Mouse (Mus musculus) CH12.LX (cell line): ENCODE measurements at regions not wholly inside any gene's neighbourhood (a gene's known extent, or its start where the extent isn't known, plus 50 kb on each side); places are given as distances from the start of the nearest gene placed in this dataset.

Experiments used
- DNase-seq: peaks from one replicate; pipeline ENCODE4 v3.0.0-alpha.2; 2013; ENCODE audit errors: extremely low read depth
- H3K27ac ChIP-seq: 2 replicates; pipeline ENCODE4 v1.5.1; 2012; ENCODE audit warnings: low read depth, mild to moderate bottlenecking, control low read depth, moderate library complexity; ENCODE audit not compliant: insufficient read depth
- H3K27me3 ChIP-seq: replicated peaks from 2 replicates; pipeline ENCODE3; 2012; ENCODE audit warnings: inconsistent platforms
- H3K36me3 ChIP-seq, 2 experiments: replicated peaks in 1 of 2; 2 replicates each; pipeline versions ENCODE3 to v1.6.1; 2012; ENCODE audit warnings: inconsistent platforms in 1 of 2, low read length in 1 of 2, mild to moderate bottlenecking in 1 of 2, mixed read lengths in 1 of 2, moderate library complexity in 1 of 2; ENCODE audit not compliant: control insufficient read depth in 1 of 2, insufficient read depth in 1 of 2
- H3K4me1 ChIP-seq, 2 experiments: 2 replicates each; pipeline ENCODE4 v1.6.1; 2012; ENCODE audit warnings: inconsistent platforms in 1 of 2, moderate library complexity in 1 of 2; ENCODE audit not compliant: insufficient read depth in 2 of 2, control insufficient read depth in 1 of 2
- H3K4me2 ChIP-seq: 2 replicates; pipeline ENCODE4 v1.6.1; 2012; ENCODE audit warnings: low read depth, mild to moderate bottlenecking, control low read depth; ENCODE audit not compliant: poor library complexity, insufficient read depth, severe bottlenecking
- H3K4me3 ChIP-seq, 3 experiments: fragments of 150-350 bp in 1 of 3; sonication (generic) in 1 of 3; replicated peaks in 1 of 3; 2 replicates each; pipeline versions ENCODE3 to v1.5.1; 2011 to 2012; ENCODE audit warnings: low read depth in 2 of 3, low read length in 2 of 3, mild to moderate bottlenecking in 2 of 3, moderate library complexity in 2 of 3, control low read depth in 1 of 3, improper control_type of control experiment in 1 of 3, inconsistent platforms in 1 of 3, mixed read lengths in 1 of 3; ENCODE audit not compliant: poor library complexity in 1 of 3
- H3K79me2 ChIP-seq: replicated peaks from 2 replicates; pipeline ENCODE4 v1.6.1; 2012; ENCODE audit warnings: mild to moderate bottlenecking, moderate library complexity; ENCODE audit not compliant: control insufficient read depth, poor library complexity, insufficient read depth, severe bottlenecking; ENCODE audit errors: extremely low read depth
- H3K9ac ChIP-seq: 2 replicates; pipeline ENCODE4 v1.6.1; 2012; ENCODE audit warnings: low read depth, mild to moderate bottlenecking, control low read depth, moderate library complexity; ENCODE audit not compliant: insufficient read depth
- H3K9me3 ChIP-seq: replicated peaks from 2 replicates; pipeline ENCODE3; 2012; ENCODE audit warnings: low read length, inconsistent platforms, mixed read lengths
- BHLHE40 ChIP-seq: IDR thresholded peaks from 2 replicates; pipeline ENCODE4 v1.6.1; 2011; ENCODE audit warnings: mild to moderate bottlenecking, low read depth, low read length, improper control_type of control experiment
- CHD2 ChIP-seq: IDR thresholded peaks from 2 replicates; pipeline ENCODE4 v1.6.1; 2011; ENCODE audit warnings: low read length, improper control_type of control experiment
- CTCF ChIP-seq, 2 experiments: IDR thresholded peaks in 1 of 2; conservative IDR thresholded peaks in 1 of 2; 2 replicates each; pipeline ENCODE4 v1.5.1; 2011 to 2012; ENCODE audit warnings: low read depth in 2 of 2, low read length in 2 of 2, improper control_type of control experiment in 1 of 2, inconsistent platforms in 1 of 2, mild to moderate bottlenecking in 1 of 2, moderate library complexity in 1 of 2
- E2F4 ChIP-seq: IDR thresholded peaks from 2 replicates; pipeline ENCODE4 v1.6.1; 2011; ENCODE audit warnings: low read depth, low read length, improper control_type of control experiment; ENCODE audit not compliant: insufficient replicate concordance
- ELF1 ChIP-seq: IDR thresholded peaks from 2 replicates; pipeline ENCODE4 v1.6.1; 2014; ENCODE audit warnings: low read depth, mild to moderate bottlenecking, inconsistent platforms, low read length, improper control_type of control experiment
- ETS1 ChIP-seq: conservative IDR thresholded peaks from 2 replicates; pipeline ENCODE4 v1.6.1; 2012; ENCODE audit warnings: low read depth, mild to moderate bottlenecking, inconsistent platforms, low read length, improper control_type of control experiment, moderate library complexity
- IRF4 ChIP-seq: IDR thresholded peaks from 2 replicates; pipeline ENCODE4 v1.6.1; 2014; ENCODE audit warnings: low read depth, mild to moderate bottlenecking, inconsistent platforms, low read length, improper control_type of control experiment
- JUN ChIP-seq: IDR thresholded peaks from 2 replicates; pipeline ENCODE4 v1.6.1; 2011; ENCODE audit warnings: low read depth, mild to moderate bottlenecking, low read length, improper control_type of control experiment, moderate library complexity; ENCODE audit not compliant: insufficient read depth
- JUND ChIP-seq: conservative IDR thresholded peaks from 2 replicates; pipeline ENCODE4 v1.6.1; 2011; ENCODE audit warnings: low read depth, low read length, improper control_type of control experiment
- KAT2A ChIP-seq: IDR thresholded peaks from 2 replicates; pipeline ENCODE4 v1.6.1; 2012; ENCODE audit warnings: low read length, improper control_type of control experiment, inconsistent platforms; ENCODE audit not compliant: insufficient replicate concordance
- MAFK ChIP-seq: IDR thresholded peaks from 2 replicates; pipeline ENCODE4 v1.6.1; 2011; ENCODE audit warnings: low read length, improper control_type of control experiment; ENCODE audit not compliant: insufficient replicate concordance
- MAX ChIP-seq: IDR thresholded peaks from 2 replicates; pipeline ENCODE4 v1.6.1; 2011; ENCODE audit warnings: low read length, improper control_type of control experiment
- MAZ ChIP-seq: IDR thresholded peaks from 2 replicates; pipeline ENCODE4 v1.6.1; 2012; ENCODE audit warnings: low read depth, mild to moderate bottlenecking, inconsistent platforms, low read length, improper control_type of control experiment, moderate library complexity
- NELFE ChIP-seq: IDR thresholded peaks from 2 replicates; pipeline ENCODE4 v1.6.1; 2011; ENCODE audit warnings: low read depth, low read length, improper control_type of control experiment
- POLR2A ChIP-seq: IDR thresholded peaks from 2 replicates; pipeline ENCODE4 v1.6.1; 2011; ENCODE audit warnings: low read depth, mild to moderate bottlenecking, improper control_type of control experiment, low read length
- POLR2AphosphoS2 ChIP-seq: IDR thresholded peaks from 2 replicates; pipeline ENCODE4 v1.6.1; 2011; ENCODE audit warnings: low read depth, low read length, improper control_type of control experiment
- RAD21 ChIP-seq: IDR thresholded peaks from 2 replicates; pipeline ENCODE4 v1.6.1; 2011; ENCODE audit warnings: low read depth, mild to moderate bottlenecking, low read length, improper control_type of control experiment, moderate library complexity
- SIN3A ChIP-seq: IDR thresholded peaks from 2 replicates; pipeline ENCODE4 v1.6.1; 2012; ENCODE audit warnings: low read length, improper control_type of control experiment, inconsistent platforms
- TBP ChIP-seq: conservative IDR thresholded peaks from 2 replicates; pipeline ENCODE4 v1.6.1; 2011; ENCODE audit warnings: low read depth, low read length, improper control_type of control experiment
- UBTF ChIP-seq: IDR thresholded peaks from 2 replicates; pipeline ENCODE4 v1.6.1; 2012; ENCODE audit warnings: low read depth, mild to moderate bottlenecking, inconsistent platforms, low read length, improper control_type of control experiment, moderate library complexity
- USF1 ChIP-seq: IDR thresholded peaks from 2 replicates; pipeline ENCODE4 v1.6.1; 2014; ENCODE audit warnings: low read depth, mild to moderate bottlenecking, inconsistent platforms, low read length, improper control_type of control experiment
- USF2 ChIP-seq: conservative IDR thresholded peaks from 2 replicates; pipeline ENCODE4 v1.6.1; 2011; ENCODE audit warnings: low read depth, low read length, improper control_type of control experiment
- ZC3H11A ChIP-seq: IDR thresholded peaks from 2 replicates; pipeline ENCODE4 v1.6.1; 2012; ENCODE audit warnings: low read depth, mild to moderate bottlenecking, inconsistent platforms, low read length, improper control_type of control experiment
- ZKSCAN1 ChIP-seq: IDR thresholded peaks from 2 replicates; pipeline ENCODE4 v1.6.1; 2012; ENCODE audit warnings: low read depth, inconsistent platforms, low read length, improper control_type of control experiment, borderline replicate concordance
- ZMIZ1 ChIP-seq: IDR thresholded peaks from 2 replicates; pipeline ENCODE4 v1.6.1; 2012; ENCODE audit warnings: low read depth, mild to moderate bottlenecking, inconsistent platforms, low read length, improper control_type of control experiment
- ZNF384 ChIP-seq: IDR thresholded peaks from 2 replicates; pipeline ENCODE4 v1.6.1; 2012; ENCODE audit warnings: low read depth, low read length, improper control_type of control experiment, inconsistent platforms
- dilution Hi-C: fragments of 300-500 bp; cut with MboI; formaldehyde crosslinking; loops from 2 replicates; pipeline ENCODE4 v1.14.3; 2020; ENCODE audit warnings: low sequenced_read_pairs; ENCODE audit not compliant: extremely low pct_unique_long_range_greater_than_20kb, extremely low pct_ligation_motif_present
- in situ Hi-C: fragments of 300-500 bp; cut with MboI; formaldehyde crosslinking; loops from 3 replicates; pipeline ENCODE4 v1.14.3; 2019; ENCODE audit warnings: low sequenced_read_pairs, low pct_ligation_motif_present, low pct_unique_long_range_greater_than_20kb, mixed read lengths

DNA sequence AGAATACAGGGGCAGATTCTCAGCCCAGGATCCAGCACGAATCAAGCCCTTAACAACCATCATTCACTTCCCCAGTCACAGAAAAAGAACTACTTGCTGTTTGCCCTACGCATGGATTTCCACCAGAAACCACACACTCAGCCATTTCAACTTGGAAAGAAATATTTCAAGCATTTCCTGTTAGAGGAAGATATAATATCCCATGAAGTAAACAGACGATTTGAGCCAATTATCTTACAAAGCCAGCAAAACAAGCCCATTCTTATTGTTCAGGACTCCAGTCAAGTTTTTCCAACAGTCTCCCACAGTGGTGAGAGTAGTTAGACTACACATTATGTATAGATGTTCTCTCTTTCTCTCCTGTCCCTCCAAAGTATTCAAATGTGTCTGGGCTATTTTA lies 324.1 kb downstream of the Rnd3 start:
- Histone ChIP-seq H3K27me3 (no peaks in the 10 kb centered on the region), H3K4me2 (no peak overlapping the region), H3K4me3 (no peak overlapping the region), H3K36me3 (no peaks in the 10 kb centered on the region), H3K9me3 (no peaks in the 10 kb centered on the region), H3K4me1 (peaks cover 0 to 12% of the 10 kb centered on the region in 2 experiments; a peak in 2 of 4 replicates), H3K9ac (no peak overlapping the region), H3K79me2 (no peaks in the 10 kb centered on the region), H3K27ac (no peak overlapping the region)
- DNase-seq, result no peak
- TF ChIP-seq ELF1 (no peak), KAT2A (no peak), ETS1 (no peak), RAD21 (no peak), POLR2AphosphoS2 (no peak), POLR2A (no peak), ZC3H11A (no peak), MAFK (no peak), USF2 (no peak), BHLHE40 (no peak), ZNF384 (no peak), SIN3A (no peak), MAX (no peak), UBTF (no peak), JUN (no peak), CHD2 (no peak), TBP (no peak), NELFE (no peak), JUND (no peak), E2F4 (no peak)
- in situ Hi-C loops, result loop anchor here (25.0 kb wide), 1 partner anchor 512 kb away; no protein-coding TSS in a partner anchor
- dilution Hi-C loops, result no loop called here

DNA sequence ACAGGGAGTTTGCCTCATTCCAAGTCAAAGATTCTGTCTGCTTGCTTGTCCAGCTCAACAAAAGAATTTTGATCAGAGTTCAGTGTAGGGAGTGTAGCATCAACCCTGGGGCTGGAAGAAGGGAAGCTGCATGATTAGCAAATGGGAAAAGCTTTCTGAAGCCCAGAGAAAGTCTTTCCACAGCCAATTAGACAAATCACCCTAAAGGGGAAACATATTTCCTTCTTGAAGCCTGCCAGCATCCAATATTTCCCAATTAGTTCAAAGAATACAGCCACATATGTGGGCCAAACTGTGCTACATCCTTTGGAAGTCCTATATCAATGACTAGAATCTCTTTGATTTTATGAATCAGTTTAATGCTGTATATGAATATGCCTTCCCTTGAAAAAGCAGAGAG lies 326.2 kb downstream of the Rnd3 start:
- dilution Hi-C loops (no loop called here), in situ Hi-C loops (no loop called here)
- H3K4me2 ChIP-seq, result no peak overlapping the region
- no peak overlapping the region for H3K9ac ChIP-seq
- H3K79me2 ChIP-seq, result no peaks in the 10 kb centered on the region
- H3K4me3 ChIP-seq, result no peak overlapping the region
- H3K4me1 ChIP-seq, result peaks cover 0 to 12% of the 10 kb centered on the region in 2 experiments; a peak in 2 of 4 replicates
- DNase-seq, result no peak
- no peak overlapping the region for H3K27ac ChIP-seq
- no peaks in the 10 kb centered on the region for H3K36me3 ChIP-seq
- no peak for TF ChIP-seq UBTF
- no peak for TF ChIP-seq SIN3A
- TF ChIP-seq KAT2A, result no peak
- no peak for TF ChIP-seq TBP
- TF ChIP-seq MAZ, result no peak
- TF ChIP-seq ZMIZ1, result no peak
- TF ChIP-seq USF1, result no peak
- no peak for TF ChIP-seq IRF4
- no peak for TF ChIP-seq RAD21
- no peak for TF ChIP-seq CTCF (conservative IDR thresholded peaks at IDR 0.05 in 1 of 2, IDR thresholded peaks at IDR 0.05 in 1 of 2; ENCODE audit: low read depth in 2 of 2, low read length in 2 of 2)
- no peak for TF ChIP-seq BHLHE40
- TF ChIP-seq ZKSCAN1, result no peak
- no peak for TF ChIP-seq POLR2AphosphoS2
- TF ChIP-seq ZNF384, result no peak
- H3K9me3 ChIP-seq, result no peaks in the 10 kb centered on the region
- no peaks in the 10 kb centered on the region for H3K27me3 ChIP-seq
